Mouse (Mus musculus) kidney, adult 9 months (tissue): ENCODE data around the gene Gm21985.
"Not testable (repeated sequence)": the region's sequence is repeated elsewhere in the genome, so short reads cannot be mapped to it uniquely, and the experiment has no call there.

Source experiments
- DNase-seq: peaks from one replicate; pipeline ENCODE4 v3.0.0; 2022

Gm21985 gene

DNA sequence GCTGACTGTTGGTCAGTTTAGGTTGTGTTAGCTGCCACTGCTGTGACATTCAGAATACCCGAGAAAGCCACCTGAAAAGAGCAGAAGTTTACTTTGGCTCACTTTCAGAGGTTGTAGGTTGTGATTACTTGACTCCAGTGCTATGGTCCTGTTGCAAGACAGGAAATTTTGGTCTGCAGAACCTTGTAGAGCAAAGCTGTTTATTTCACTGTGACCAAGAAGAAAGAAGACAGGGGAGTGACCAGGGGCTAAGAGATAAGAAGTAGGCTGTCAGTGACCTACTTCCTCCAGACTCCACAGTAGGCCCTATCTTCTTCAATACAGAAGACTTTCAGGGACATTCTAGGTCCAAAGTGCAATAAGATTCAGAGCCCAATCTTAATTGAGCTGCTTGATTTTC is 130.5 kb downstream of the Gm21985 start:
- no peak for DNase-seq

DNA sequence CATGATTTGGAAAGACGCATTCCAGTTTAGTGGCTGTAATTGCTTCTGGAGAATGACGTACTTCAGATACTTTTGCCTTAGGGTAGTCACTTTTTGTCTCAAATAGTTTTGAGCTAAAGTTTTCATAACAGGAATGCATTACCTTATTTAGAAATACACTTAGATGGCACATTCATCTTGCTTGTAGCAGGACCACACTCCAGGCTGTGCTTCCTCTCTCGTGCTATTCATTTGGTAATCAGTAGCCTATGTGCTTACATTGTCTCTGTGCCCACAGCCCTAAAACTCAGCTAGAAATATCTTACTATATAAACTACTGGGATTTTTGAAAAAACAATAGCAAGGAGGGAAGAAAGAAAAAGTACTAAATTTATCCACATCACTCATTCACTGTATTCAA is 140.9 kb downstream of the Gm21985 start:
- DNase-seq, result no peak

GRCm38 (mm10) chr2:112425308-112425707 is 159.2 kb downstream of the Gm21985 start:
- no peak for DNase-seq

- DNase-seq, result not testable (repeated sequence)
These were observed 162.4 kb downstream of the Gm21985 start for GRCm38 (mm10) chr2:112428534-112428933.

- no peak for DNase-seq
These were observed 163.6 kb downstream of the Gm21985 start for GRCm38 (mm10) chr2:112429665-112430064.

- no peak for DNase-seq
These were observed 164.3 kb downstream of the Gm21985 start for GRCm38 (mm10) chr2:112430403-112430802.

GRCm38 (mm10) chr2:112432523-112432922 is 166.4 kb downstream of the Gm21985 start:
- DNase-seq, result no peak

DNA sequence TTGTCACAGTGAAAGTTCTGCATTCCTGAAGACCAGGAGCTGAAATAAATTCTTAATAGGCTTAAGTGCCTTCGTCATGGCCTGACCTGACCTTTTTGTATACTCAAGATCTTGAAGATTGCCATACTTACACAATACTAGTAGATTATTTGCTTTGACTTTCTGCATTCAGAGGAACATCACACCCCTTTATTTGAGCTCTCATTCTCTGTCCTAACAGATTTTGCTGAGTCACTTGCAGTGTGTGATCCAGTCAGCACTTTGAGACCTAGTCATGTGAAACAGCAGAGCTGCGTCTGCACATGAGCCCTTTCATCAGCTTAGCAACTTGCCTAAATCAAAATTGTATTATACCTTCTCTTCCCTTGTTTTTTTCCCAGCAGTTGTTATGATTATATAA is 167.2 kb downstream of the Gm21985 start:
- peak; percentile 41 for DNase-seq

DNA sequence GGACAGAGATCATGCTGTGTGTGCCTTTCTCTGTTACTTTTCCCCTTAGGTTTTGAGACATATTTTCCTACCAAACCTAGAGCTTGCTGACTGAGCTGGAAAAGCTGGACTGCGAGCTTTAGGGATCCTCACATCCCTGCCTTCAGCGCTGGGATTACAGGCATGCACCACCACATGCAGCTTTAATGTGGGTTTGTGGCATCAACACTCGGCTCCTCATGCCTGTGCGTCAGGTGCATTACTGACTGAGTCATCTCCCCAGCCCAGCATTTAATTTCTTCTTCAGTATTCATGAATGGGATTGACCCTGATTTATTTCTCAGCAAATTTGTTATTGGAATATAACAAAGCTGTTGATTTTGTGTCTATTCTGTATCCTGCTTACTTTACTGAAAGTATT is 170.2 kb downstream of the Gm21985 start:
- no peak for DNase-seq

DNA sequence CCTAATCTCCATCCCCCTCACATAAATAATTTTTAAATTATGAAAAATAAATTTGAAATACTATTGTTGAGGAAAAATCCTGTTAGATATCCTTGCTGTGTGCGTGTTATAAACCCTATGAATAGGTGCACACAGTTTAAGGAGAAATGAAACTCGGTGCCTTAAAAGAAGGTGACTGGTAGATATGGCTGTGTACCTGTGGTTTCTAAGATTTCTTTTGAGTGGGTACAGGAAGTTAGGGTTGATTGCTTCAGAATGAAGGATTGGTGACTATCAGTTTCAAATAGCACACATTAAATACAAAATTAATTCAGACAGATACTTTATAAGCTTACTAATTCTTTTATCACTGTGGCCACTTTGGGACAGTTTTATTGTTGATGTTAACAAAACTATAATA is 171.5 kb downstream of the Gm21985 start:
- DNase-seq, result no peak

GRCm38 (mm10) chr2:112443491-112443890 is 177.4 kb downstream of the Gm21985 start:
- no peak for DNase-seq

- no peak for DNase-seq
These were observed 179.4 kb downstream of the Gm21985 start for GRCm38 (mm10) chr2:112445511-112445910.

DNA sequence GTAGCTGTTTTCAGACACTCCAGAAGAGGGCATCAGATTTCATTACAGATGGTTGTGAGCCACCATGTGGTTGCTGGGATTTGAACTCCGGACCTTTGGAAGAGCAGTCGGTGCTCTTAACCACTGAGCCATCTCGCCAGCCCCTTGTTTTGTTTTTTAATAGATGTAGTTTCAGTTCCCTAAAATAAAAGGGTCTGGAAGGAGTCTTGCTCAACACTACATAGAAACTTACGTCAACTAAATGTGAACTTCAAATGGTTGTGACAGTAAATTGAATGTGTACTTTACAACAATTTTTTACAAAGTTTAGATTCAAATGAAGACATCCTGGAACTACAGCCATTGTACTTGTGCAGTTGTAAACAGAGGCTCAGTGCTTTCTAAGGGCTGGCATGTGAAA is 181.9 kb downstream of the Gm21985 start:
- not testable (repeated sequence) for DNase-seq

DNA sequence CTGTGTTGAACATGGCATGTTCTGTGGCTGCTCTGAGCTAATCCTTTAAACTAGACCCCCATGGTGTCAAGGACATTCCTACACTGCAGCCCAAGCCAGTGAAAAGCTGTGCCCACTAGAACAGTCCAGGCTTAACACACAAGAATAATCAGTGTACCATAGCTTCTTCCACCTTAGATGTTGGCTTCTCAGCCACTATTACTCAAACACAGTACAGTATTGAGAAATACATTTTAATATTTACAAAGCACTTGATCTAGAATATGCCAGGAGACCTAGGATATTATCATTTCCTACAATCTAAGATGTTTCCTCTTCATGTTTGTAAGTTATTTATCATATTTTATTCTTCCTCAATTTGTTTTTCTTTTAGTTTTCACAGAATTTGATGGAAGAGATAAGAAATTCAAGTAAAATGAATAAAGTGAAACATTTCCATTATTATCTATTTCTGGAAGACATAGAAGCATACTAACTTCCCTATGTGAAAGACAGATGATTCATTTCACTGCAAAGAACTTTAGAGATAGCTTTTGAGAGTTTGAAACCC is 182.5 kb downstream of the Gm21985 start:
- DNase-seq, result no peak

DNA sequence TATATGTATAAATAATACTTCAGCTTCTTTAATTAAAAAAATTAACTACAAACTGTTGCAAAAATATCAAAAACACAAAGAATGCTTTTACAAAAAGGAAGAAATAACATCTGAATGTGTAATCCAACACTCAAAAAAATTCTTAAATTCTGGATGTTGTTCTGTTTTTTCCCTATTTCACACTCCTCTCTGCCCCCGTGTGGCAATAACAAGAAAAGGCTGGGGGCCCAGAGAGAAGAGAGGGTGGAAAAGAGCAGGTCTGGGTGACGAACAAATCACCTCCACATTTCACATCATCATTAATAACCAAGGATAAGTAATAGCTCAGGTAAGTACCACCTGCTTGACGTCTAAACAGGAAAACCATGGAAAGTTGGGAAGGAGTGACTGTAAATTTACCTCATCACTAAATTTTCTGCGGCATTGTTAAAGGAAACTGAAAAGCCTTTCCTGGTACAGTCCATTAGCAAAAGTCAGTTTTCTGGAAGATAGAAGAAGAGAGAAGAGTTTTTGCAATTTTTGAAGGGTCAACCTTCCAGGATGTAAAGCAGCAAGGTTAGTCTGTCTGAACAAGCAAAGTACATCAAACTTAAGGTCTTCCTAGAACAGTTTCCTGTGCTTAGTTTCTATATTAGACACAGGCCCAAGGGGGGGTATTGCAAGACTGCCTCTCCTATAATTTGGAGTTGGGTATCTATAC is 183.6 kb downstream of the Gm21985 start:
- peak; percentile 28 for DNase-seq

- not testable (repeated sequence) for DNase-seq
These were observed 186.4 kb downstream of the Gm21985 start for GRCm38 (mm10) chr2:112452513-112452912.

- no peak for DNase-seq
These were observed 188.2 kb downstream of the Gm21985 start for GRCm38 (mm10) chr2:112454125-112454861.

- peak; percentile 94 for DNase-seq
These were observed 188.9 kb downstream of the Gm21985 start, which contains the start of gene Emc7 for GRCm38 (mm10) chr2:112454862-112455564. Gene Emc7, plus strand, starts transcription at chr2:112454997.
